Mouse (Mus musculus) activated CD4-positive, CD25-positive, alpha-beta regulatory T cell, adult 4 months (primary cell): ENCODE results near the gene Gm11492. TPM values are rescaled to one million over a fixed set of nuclear protein-coding genes. Genes with fewer than 3 reads are reported as not detected.

ENCODE experiments used
- ATAC-seq: one replicate; pipeline ENCODE4 v1.8.0; 2017
- polyA plus RNA-seq, 2 experiments: library from polyadenylated mRNA; unstranded; fragments of 100-300 nt; shearing (Covaris generic); gene quantifications; one replicate each; pipeline ENCODE4 v1.2.1; 2017

Gene Gm11492
- polyA plus RNA-seq, 2 experiments from 2014 or later = not detected

DNA sequence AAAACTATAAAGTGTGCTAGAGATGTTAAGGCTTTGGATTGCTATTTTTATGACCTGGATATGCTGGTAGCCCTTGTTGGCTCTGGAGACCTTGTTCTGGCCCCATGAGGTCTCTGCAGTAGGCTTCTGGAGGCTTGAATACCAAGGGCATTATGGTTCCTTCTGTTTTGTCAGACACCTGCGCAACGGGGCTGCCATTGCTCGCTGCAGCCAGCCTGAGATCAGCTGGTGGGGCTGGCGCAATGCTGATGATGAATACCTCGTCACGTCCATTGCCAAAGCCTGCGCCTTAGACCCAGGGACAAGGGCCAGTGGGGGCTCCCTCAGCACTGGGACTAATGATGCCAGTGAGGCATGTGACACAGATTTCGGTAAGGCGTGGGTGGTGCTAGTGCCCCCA is 35.8 kb downstream of the Gm11492 start:
- ATAC-seq = no peak

DNA sequence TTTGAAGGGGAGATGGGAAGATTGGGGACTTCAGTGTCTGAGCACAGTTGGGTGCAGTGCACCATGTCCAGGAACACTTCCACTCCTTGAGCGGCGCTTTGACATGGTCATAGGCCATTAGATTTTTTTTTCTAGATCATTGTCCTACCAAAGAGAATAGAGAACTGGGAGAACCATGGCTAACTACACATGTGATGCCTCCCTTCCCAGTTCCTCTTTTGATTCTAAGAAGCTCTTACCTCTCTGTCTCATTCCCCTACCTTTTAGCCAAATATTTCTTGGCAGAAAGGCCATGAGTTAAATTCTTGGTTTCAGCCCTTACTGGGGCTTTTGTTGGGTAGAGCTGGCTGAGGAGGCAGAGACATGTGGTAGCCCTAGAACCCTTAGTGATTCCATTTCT is 37.1 kb downstream of the Gm11492 start:
- ATAC-seq = no peak

DNA sequence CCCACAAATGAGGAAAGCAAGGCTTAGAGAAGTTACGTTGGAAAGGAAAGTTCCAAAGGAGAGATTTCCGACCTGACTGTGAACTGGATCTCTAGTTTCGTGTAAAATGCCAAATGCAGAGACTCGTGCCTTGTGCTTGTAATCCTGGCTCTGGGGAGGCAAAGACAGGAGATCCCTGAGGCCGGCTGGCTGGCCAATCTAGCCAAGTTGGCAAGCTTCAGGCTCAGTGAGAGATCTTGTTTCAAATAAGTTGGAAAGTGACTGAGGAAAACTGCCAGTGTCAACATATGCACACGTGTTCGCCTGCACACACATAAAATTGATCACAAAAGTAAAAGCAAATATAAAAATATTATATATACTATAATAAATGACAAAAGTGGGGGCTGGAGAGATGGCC is 42.8 kb downstream of the Gm11492 start:
- no peak for ATAC-seq

DNA sequence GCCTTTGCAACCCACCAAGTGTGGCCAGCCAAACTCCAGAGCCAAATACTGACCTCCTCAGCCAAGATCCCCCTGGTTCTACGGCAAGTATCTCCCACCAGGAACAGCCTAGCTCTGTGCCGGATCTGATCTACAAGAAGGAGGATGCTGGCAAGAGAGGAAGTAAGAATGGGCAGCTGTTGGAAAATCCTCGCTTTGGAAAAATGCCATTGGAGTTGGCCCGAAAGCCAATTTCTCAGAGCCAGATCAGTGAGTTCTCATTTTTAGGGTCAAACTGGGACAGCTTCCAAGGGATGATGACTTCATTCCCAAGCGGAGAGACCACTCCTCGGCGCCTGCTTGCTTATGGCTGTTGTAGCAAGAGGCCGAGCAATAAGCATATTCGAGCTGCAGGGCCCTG is 45.1 kb downstream of the Gm11492 start:
- no peak for ATAC-seq

DNA sequence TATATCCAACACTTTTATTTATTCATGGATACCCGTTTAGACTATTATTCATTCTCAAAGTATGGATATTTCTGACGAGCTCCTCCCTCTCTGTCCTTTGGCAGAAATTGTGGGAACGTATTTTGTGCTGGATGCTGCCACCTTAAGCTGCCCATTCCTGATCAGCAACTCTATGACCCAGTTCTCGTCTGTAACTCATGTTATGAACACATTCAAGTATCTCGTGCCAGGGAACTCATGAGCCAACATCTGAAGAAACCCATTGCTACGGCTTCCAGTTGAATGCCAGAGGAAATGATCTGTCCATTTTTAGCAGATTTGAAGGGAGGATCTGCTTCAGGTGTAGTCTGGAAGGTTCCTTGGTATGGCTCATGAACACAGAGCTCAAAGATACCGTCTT is 47.5 kb downstream of the Gm11492 start:
- no peak for ATAC-seq

DNA sequence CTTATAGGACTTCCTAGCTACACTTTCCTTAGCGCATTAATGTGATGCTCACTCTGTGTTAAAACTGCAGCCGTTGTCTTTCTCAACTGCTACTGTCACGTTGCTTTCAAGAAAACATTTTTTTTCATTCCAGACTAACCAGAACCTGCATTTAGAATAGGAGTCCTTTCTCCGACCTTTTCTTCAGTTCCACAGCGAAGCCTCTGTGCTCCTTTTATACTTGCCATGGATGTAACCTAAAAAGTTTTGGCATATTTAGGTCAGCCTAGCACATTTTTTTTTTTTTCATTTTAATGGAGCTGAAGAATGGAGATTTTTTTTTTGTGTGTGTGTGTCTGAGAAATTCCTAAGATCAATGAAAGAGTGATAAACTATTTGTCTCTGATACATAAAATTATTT is 49.1 kb downstream of the Gm11492 start:
- ATAC-seq = no peak

DNA sequence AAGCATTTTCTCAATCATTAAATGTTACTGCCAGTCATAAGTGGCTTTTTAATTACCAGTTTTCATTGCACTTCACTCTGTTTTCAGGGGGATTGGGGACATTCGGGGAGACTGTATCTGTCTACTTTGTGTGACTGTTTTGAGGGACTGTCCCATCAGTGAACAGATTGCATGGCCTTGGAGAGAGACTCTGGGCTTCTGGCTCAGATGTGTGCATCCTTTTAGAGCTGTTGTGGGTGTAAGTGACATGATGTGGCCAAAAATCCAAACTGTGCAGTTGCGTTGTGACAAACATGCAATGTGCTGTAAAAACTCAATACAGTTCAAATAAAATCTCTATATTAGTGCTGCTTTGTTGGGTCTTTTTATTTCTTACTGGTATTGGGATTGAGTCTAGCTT is 49.5 kb downstream of the Gm11492 start:
- no peak for ATAC-seq

DNA sequence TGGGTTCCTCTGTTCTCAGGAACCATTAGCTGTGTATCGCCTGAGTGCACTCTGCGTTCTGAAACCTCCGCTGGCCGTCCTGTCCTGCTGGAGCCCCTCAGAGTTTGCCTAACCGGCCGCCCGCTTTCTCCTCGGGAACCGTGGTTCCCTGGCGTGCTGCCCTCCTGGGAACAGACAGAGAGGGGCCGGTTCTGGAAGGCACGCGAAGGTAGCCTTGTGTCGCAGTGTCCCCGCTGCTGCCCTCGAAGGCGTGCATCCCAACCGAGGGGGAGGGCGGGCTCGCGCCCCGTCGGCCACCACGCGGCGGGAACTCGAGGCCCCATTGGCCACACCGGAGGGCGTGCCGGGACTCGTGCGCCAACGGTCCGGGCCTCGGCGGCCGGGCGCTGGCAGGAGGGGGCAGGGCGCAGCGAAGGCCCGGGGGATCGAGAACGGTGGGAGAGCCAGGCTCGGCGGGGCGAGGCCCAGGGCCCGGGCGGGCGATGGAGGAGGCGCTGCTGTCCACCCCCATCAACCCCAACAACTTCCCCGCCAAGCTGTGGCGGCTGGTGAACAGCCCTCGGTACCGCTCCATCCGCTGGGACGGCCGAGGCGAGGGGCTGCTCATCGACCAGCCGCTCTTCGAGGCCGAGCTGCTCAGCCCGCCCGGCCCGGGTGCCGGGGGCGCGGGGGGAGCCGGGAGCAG is 50.5 kb downstream of the Gm11492 start, which contains the start of gene Hsf5:
Hsf5 (plus strand) TSS at position 375 of the 685 bp plus-strand sequence.
- ATAC-seq = no peak

DNA sequence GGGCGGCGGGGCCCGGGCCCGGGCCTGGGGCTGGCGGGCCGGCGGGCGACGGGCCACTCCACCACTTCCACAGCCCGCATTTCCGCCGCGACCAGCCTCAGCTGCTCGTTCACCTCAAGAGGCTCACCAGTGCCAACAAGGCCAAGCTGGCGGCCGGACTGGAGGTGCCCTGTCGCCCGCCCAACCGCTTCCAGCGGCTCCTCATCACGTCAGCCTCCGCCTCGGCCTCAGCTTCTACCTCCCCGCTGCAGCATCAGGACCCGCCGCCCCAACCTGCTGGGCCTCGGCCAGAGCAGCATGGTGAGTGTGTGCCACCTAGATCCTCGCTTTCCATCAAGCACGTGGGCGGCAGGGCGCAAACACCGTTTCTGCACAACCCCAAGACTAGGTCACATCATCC is 51.2 kb downstream of the Gm11492 start:
- ATAC-seq = no peak

Other genes starting within 250 kb of the Gm11492 start
- gene Ppm1e, start 207.6 kb upstream of the Gm11492 start, polyA plus RNA-seq = under 1 TPM; 0.32 to 0.85 TPM
- gene Rad51c, start 161.7 kb upstream of the Gm11492 start, polyA plus RNA-seq = 1 to 10 TPM; 1.2 to 1.6 TPM
- under 1 TPM; 0.22 to 0.58 TPM for gene Tex14, start 161.6 kb upstream of the Gm11492 start, polyA plus RNA-seq
- 1 to 10 TPM in 1 of 2 experiments, under 1 TPM in 1; 0.49 to 2.5 TPM for gene Sept4, start 2.2 kb downstream of the Gm11492 start, polyA plus RNA-seq
- 10 to 100 TPM; 10.2 to 11.1 TPM for gene Mtmr4, start 25.5 kb downstream of the Gm11492 start, polyA plus RNA-seq
- gene Hsf5, start 50.5 kb downstream of the Gm11492 start, polyA plus RNA-seq = under 1 TPM in 1 of 2 experiments, not detected in 1; 0.11 TPM
- 10 to 100 TPM; 23.8 to 25.3 TPM for gene Rnf43, start 96.1 kb downstream of the Gm11492 start, polyA plus RNA-seq
- 100 to 1,000 TPM; 373 to 410 TPM for gene Supt4a, start 170.9 kb downstream of the Gm11492 start, polyA plus RNA-seq
- 1 to 10 TPM; 1.6 to 2.4 TPM for gene Tspoap1, start 193.9 kb downstream of the Gm11492 start, polyA plus RNA-seq
- not detected for gene Mpo, start 226.9 kb downstream of the Gm11492 start, polyA plus RNA-seq